Mouse (Mus musculus) spleen, adult 2 months (tissue): ENCODE measurements at regions not wholly inside any gene's neighbourhood (a gene's known extent, or its start where the extent isn't known, plus 50 kb on each side); places are given as distances from the start of the nearest gene placed in this dataset.

Experiments
- CTCF ChIP-seq: fragments of 200-500 bp; IDR thresholded peaks from 2 replicates; pipeline ENCODE4 v1.5.1; 2011; ENCODE audit warnings: mild to moderate bottlenecking, inconsistent platforms; ENCODE audit not compliant: insufficient read depth, insufficient read length, insufficient replicate concordance; ENCODE audit errors: extremely low read depth
- POLR2A ChIP-seq: fragments of 200-500 bp; IDR thresholded peaks from 2 replicates; pipeline ENCODE4 v1.6.1; 2011; ENCODE audit warnings: low read depth, low read length, inconsistent platforms

DNA sequence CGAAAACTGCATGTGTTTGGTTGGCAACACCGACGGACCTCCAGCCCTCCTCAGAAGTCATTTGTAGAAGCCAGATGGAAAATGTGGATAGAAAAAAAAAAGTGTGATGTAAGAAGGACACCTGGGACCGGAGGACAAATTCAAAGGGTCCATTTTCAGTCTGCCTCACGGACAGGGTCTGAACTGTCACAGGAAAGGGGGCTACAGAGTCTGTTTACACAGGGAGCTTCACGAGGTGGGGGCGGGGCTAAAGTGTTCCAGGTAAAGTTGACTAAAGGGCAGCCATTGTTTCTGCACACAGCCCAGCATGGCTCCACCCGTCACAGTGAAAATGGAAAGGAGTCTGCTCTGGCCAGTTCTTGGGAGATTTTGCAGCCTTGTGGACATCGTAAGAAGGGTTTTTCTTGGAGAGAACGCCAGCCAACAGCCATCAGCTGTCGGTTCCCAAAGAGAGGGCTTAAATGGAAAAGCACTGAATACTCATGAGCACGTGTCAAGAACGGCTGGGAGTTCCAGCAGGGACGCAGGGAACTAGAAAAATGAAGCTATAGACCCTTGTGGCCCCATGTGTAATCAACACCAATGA is 125.8 kb upstream of the Plekha5 start:
- TF ChIP-seq CTCF: no peak
- TF ChIP-seq POLR2A: no peak
